Mouse (Mus musculus): Measurements from ENCODE around the gene Susd1.

Susd1 gene

GRCm38 (mm10) chr4:59322733-59323132 lies 115.7 kb downstream of the Susd1 start:
- no peak for DNase-seq (ENCODE audit: low read depth, low spot score)

- DNase-seq (ENCODE audit: low read depth, low spot score) = no peak
Observed at GRCm38 (mm10) chr4:59322056-59322455, 116.4 kb downstream of the Susd1 start.

- no peak for DNase-seq (ENCODE audit: low read depth, low spot score)
Observed at GRCm38 (mm10) chr4:59321181-59322008, 117.0 kb downstream of the Susd1 start.

- DNase-seq (ENCODE audit: low read depth, low spot score) = no peak
Observed at GRCm38 (mm10) chr4:59319136-59319941, 119.1 kb downstream of the Susd1 start.

GRCm38 (mm10) chr4:59318602-59319001 lies 119.8 kb downstream of the Susd1 start:
- no peak for DNase-seq (ENCODE audit: low read depth, low spot score)

- peak; percentile 17 for DNase-seq (ENCODE audit: low read depth, low spot score)
Observed at GRCm38 (mm10) chr4:59315553-59316405, 122.7 kb downstream of the Susd1 start.

GRCm38 (mm10) chr4:59314939-59315552 lies 123.4 kb downstream of the Susd1 start:
- no peak for DNase-seq (ENCODE audit: low read depth, low spot score)

GRCm38 (mm10) chr4:59312945-59313344 lies 125.5 kb downstream of the Susd1 start:
- DNase-seq (ENCODE audit: low read depth, low spot score) = no peak

GRCm38 (mm10) chr4:59310590-59310989 lies 127.8 kb downstream of the Susd1 start:
- DNase-seq (ENCODE audit: low read depth, low spot score) = no peak

GRCm38 (mm10) chr4:59307841-59308589 lies 130.4 kb downstream of the Susd1 start:
- no peak for DNase-seq (ENCODE audit: low read depth, low spot score)

- DNase-seq (ENCODE audit: low read depth, low spot score) = no peak
Observed at GRCm38 (mm10) chr4:59302387-59302786, 136.0 kb downstream of the Susd1 start.

GRCm38 (mm10) chr4:59301025-59301815 lies 137.2 kb downstream of the Susd1 start:
- no peak for DNase-seq (ENCODE audit: low read depth, low spot score)

- DNase-seq (ENCODE audit: low read depth, low spot score) = no peak
Observed at GRCm38 (mm10) chr4:59298719-59299496, 139.5 kb downstream of the Susd1 start.

- no peak for DNase-seq (ENCODE audit: low read depth, low spot score)
Observed at GRCm38 (mm10) chr4:59295127-59295526, 143.3 kb downstream of the Susd1 start.

GRCm38 (mm10) chr4:59294661-59295060 lies 143.8 kb downstream of the Susd1 start:
- DNase-seq (ENCODE audit: low read depth, low spot score) = no peak

GRCm38 (mm10) chr4:59291914-59292718 lies 146.3 kb downstream of the Susd1 start:
- no peak for DNase-seq (ENCODE audit: low read depth, low spot score)

- DNase-seq (ENCODE audit: low read depth, low spot score) = no peak
Observed at GRCm38 (mm10) chr4:59290972-59291576, 147.4 kb downstream of the Susd1 start.

- no peak for DNase-seq (ENCODE audit: low read depth, low spot score)
Observed at GRCm38 (mm10) chr4:59287103-59287502, 151.3 kb downstream of the Susd1 start.

Data from forelimb bud, embryonic 11.5 days (tissue).